Mouse (Mus musculus) lung, adult 2 months (tissue): Measurements from ENCODE around the gene Rhbdl1.

Experiments
- CTCF ChIP-seq: fragments of 200-500 bp; IDR thresholded peaks from 2 replicates; pipeline ENCODE4 v1.5.1; 2011; ENCODE audit warnings: mild to moderate bottlenecking, low read length, control low read depth; ENCODE audit not compliant: insufficient read depth
- POLR2A ChIP-seq: fragments of 200-500 bp; IDR thresholded peaks from 2 replicates; pipeline ENCODE4 v1.6.1; 2011; ENCODE audit warnings: low read depth, mild to moderate bottlenecking, control low read depth, low read length, borderline replicate concordance; ENCODE audit errors: extremely low read depth

DNA sequence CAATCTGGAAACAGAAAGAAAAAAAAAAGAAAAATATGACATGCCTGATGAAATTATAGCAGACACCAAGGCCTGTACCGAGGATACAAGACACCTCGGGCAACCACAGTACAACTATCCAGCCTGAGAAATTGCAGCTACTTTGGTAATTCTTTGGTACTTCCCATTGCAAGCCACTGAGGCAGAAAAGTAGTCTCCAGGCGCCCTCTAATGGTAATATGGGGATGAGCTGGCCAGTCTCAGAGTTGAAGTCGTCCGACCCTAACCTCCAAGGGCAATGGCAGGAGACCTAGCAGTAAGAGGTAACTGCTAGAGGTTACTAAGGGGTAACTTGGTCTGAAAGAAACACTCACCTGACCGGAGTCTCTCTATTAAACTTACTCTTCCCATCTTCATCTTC, 36.1 kb downstream of the Rhbdl1 start:
- peak; percentile 76 for TF ChIP-seq CTCF
- no peak for TF ChIP-seq POLR2A
